Mouse (Mus musculus) gastrocnemius, postnatal 4 days (tissue): ENCODE measurements around the gene Nusap1. TPM values are rescaled to one million over a fixed set of nuclear protein-coding genes. Genes with fewer than 3 reads are reported as not detected.
"Not testable (repeated sequence)": the region's sequence is repeated elsewhere in the genome, so short reads cannot be mapped to it uniquely, and the experiment has no call there.

Source experiments
- DNase-seq, 2 experiments: peaks; one replicate each; pipeline ENCODE4 v3.0.0; 2021 to 2022; ENCODE audit warnings: low spot score in 2 of 2, mixed read lengths in 2 of 2
- long read RNA-seq, 2 experiments: library from polyadenylated mRNA; stranded (forward); transcript quantifications; one replicate each; pipeline ENCODE4 v2.0.0; 2021
- total RNA-seq, 2 experiments: library from RNA; stranded (reverse); gene quantifications; 2 replicates each; pipeline ENCODE4 v1.2.3; 2021

Gene Nusap1
- total RNA-seq: 10 to 100 TPM; 14.8 to 17.1 TPM
- long read RNA-seq, experiment 1, transcript Nusap1-202 (11 exons, 2,960 nt): major isoform, 36 of 46 reads
- long read RNA-seq, experiment 1, partial matches to known transcripts: 0 of 46 reads
- long read RNA-seq, experiment 1, other reads (novel, unspliced or antisense): 6 of 46 reads
- long read RNA-seq, experiment 2, transcript Nusap1-202 (11 exons, 2,960 nt): major isoform, 35 of 42 reads
- long read RNA-seq, experiment 2, partial matches to known transcripts: 2 of 42 reads
- long read RNA-seq, experiment 2, other reads (novel, unspliced or antisense): 2 of 42 reads

DNA sequence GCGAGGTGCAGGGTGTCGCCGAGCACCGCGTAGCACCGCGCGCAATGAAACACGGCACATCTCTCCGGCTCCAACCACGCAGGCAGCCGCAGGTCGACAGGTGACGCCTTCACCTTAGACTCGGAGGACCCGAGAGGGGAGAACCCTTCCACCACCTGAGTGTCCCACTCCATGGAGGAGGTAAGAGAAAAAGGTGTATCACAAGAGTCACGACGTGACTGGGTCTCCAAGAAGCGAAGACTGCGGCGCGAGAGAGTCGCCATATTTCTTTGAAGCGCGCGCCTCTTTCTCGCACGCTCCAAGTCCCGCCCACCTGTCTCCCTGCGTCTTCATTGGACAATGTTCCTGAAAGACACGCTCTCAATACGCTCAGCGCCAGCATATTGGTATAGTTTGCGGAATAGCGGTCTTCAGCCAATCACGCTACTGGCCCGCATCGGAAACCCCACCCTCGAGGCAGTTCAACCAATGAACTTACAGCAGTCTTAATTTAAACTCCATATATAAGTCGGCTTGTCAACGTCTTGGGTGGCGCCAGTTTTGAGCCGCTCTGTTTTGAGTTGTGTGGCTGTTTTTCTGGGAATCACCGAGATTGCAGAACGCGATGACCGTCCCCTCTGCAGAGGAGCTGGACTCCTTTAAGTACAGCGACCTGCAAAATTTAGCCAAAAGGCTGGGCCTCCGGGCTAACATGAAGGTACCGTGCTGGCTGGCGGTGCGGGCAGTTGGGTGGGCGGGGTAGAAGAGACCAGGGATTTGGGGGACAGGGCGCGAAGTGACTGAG is at the start of gene Nusap1, which contains the start of gene Oip5:
TSS of gene Nusap1 (plus strand) at position 100 of the 784 bp plus-strand sequence.
TSS of gene Oip5 (minus strand) at position 271 of the 784 bp plus-strand sequence.
- DNase-seq: peak; percentile 78 to 90

DNA sequence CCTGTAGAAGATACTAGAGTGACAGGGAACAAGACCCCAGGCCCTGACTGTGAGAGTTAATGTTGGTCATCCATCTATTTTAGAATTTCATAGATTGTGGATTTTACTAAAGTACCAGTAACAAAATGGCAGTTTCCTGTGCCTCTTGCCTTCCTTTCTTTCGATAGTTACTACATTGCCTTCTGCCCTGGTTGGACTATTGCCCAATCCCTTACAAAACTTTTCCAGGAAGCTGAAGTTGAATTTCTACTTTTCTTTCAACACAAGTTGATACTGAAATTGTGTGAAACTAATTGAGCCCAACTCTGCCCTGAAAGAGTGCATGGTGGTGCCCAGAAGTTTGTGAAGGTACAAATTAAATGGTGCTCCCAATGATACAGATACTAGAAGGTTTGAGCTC is 45.6 kb upstream of the Nusap1 start:
- DNase-seq: no peak

DNA sequence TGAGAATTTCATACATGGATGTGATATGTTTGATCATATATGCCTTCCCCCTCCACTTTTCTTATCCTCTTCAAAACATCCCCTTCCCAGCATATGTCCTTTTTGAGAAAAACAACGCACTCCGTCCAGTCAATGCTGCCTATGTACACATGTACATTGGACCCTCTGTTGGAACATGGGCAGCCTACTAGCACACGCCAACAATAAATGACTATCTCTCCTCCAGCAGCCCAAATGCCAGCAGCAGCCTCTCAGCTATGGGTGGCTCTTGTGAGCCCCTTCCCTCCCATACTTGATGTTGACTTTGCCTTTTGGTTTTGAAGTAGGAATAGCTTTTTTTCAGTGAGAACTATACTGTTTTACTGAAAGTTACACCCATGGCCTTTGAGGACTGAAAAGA is 36.5 kb upstream of the Nusap1 start:
- DNase-seq: no peak

DNA sequence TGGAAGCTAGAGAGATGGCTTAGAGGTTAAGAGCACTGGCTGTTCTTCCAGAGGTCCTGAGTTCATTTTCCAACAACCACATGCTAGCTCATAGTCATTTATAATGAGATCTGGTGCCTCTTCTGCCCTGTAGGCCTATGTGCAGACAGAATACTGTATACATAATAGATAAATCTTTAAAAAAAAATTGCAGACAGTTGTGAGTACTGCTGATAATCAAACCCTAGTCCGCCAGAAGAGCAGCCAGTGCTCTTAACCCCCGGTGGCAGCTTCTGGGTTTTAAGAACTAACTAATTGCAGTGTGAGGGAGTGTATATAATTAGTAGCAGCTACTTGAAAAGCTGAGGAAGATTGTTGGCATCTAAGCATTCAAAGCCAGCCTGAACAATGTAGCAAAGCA is 34.7 kb upstream of the Nusap1 start:
- DNase-seq: no peak

DNA sequence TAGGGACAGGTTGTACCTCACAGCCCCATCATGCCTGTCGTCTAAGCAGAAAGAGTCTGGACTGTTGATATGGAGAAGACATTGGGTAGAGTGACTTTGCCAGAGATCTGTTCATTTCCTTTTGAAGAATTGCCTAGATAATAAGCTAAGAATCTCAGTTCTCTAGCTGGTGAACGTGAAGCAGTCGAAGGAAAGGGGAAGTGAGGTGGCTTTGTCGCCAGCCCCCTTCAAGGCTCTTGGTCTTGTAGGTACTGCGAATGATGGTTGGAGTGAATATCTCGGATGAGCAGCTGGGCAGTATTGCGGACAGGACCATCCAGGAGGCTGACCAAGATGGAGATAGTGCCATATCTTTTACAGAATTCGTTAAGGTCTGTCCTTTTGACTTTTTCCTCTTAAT is 33.8 kb upstream of the Nusap1 start:
- DNase-seq: no peak

DNA sequence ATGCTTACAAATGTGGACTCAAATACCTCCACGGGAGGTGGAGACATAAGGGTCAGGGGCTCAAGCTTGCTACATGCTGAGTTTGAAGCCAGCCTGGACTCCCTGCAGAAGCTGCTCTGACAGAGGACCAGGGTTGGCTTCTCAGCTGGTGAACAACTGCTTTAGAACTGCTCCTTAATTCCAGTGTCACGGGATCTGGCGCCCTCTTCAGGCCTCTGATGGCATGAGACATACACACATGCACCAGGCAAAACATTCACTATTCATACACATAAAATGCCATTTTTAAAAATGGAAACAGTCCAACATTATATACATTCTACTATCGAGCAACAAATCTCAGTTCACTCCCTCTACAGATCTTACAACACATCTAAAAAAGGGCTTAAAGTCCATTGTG is 30.7 kb upstream of the Nusap1 start:
- DNase-seq: peak in 1 of 2 experiments; percentile 50

DNA sequence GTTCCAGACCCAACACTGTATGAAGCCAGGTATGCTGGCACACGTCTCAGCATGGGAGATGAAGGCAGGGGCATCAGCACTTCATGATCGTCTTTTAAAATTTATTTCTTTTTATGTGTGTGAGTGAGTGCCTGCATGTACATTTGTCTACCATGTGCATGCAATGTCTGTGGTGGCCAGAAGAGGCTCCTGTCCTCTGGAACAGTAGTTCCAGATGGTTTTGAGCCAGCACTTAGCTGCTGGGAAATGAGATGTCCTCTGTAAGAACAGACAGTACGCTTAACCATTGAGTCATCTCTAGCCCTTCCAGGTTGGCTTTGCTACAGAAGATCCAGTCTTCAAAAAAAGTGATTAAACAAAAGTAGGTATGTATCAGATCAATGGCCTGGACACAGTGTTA is 26.9 kb upstream of the Nusap1 start:
- DNase-seq: no peak

DNA sequence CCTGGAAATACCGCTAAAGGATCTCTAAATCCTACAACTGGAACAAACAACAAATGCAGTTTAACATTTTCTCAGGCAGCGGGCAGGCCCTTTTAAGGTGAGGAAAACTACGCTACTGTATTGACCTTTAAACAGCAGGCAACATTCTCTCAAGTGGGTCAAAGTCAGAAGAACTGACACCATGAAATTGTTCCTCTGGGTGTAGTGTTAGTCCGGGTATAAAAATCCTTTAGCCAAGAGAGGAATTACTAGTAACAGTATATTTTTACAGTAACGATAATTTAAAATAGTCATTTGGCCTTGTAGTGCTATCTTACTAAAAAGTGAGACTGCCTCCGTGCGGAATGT is 24.4 kb upstream of the Nusap1 start:
- no peak for DNase-seq

DNA sequence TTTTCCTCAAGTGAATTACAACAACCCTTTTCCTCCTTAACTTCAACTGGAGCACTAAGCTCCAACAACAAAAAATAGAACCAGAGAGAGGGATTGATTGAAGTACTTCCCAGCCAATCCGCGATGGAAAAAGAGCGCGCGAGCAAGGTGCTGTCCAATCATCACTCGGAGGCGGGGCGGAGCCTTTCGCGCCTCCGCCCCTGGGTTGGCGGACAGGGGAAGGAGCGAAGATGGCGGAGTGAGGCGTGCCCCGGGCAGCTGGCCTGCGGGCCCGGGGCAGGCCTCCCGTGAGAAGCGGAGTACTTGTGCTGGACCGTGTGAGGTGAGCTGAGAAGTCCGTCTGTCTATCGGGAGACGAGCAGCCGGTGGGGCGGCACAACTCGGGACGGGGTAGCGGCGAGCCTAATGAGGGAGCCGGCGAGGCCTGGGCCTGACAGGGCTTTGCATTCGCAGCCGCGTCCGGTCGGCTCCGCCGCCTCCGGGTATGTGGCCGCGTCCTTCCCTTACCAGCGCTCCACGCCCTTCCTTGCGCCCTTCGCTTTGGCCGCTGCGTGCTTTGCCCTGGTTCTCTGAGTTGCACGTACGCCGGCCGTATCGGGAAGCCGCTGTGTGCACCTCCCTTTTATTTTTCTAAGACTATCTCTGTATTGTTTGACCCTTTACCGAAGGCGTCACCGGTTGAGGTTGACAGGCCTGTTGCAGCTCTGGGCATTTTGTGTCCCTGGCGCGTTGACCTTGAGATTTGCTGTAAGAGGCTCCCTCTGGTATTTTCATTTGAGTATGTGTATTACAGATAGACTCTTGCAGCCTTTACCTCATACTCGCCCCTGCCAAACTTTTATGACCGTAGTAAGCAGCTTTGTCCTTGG is 23.8 kb upstream of the Nusap1 start:
- DNase-seq: peak; percentile 94 to 98

DNA sequence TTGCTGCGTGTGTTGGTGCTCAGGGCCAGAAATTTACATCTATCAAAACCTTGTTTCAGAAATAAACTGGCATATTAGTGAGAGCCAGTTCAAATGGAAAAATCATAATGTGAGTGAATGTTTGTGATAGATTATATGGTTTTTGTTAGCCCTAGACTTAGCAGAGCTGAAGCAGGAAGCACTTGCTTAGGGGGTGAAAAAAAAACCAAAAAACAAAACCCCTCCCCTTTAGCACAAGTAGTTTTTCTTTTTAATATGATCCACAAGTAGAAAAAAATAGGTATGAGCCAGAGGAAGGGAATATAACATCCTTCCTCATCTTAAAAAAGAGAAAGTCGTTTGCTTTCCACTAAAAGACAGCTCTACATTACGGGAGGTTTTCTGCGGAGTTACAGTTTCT is 22.8 kb upstream of the Nusap1 start:
- no peak for DNase-seq

DNA sequence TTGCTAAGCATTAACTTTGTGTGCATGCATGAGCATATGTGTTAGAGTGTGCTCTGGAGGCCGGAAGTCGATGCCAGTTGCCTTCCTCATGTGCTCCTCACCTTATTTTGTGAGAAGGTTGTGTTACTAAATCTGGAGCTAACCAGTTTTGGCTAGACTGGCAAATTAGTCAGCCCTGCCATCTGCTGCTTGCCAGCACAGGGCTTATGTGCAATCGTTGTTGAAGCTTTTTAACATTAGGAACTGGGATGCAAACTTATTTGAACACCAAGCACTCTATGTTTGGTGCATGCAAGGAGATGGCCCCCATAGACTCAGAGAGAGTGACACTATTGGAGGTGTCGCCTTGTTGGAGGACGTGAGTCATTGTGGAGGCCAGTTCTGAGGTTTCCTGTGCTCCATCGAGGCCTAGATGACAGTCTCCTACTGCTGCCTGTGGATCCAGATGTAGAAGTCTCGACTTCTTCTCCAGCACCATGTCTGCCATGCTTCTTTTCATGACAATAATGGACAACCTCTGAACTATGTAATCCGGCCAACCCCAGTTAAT is 21.2 kb upstream of the Nusap1 start:
- DNase-seq: no peak

DNA sequence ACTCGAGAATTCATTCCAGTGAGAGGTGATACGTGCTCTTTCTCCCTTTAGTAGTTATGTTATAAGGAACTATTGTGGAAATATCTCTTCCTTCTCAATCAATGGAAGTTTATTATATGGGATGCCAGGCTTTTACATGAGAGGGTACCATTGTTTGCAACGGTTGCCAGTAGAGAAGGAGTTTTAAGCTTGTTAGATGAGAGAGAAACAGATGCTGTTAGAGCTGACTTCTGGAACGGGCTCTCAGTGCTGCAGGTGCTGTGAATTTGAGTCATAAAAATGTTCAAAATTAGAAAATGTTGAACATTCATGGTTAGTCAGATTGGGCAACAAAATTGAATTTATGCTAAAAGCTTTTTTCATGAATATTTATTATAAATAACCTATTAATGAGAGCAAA is 17.1 kb upstream of the Nusap1 start:
- no peak for DNase-seq

DNA sequence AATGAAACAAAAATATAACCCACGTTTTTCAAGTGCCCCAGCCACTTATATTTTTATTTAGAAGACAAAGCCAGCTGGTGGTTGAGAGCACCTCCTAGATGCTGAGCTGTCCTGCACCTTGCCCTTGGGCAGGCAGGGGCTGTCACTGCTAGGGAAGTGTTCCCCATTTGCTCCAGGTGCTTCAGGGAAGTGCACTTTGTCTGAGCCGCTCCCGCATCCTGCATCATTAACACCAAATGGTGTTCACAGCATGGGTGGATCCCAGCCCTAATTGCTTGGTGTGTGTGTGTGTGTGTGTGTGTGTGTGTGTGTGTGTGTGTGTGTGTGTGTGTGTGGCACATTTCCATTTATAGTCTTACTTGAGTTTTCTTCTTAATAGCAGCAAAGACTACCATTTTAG is 16.5 kb upstream of the Nusap1 start:
- DNase-seq: not testable (repeated sequence)

DNA sequence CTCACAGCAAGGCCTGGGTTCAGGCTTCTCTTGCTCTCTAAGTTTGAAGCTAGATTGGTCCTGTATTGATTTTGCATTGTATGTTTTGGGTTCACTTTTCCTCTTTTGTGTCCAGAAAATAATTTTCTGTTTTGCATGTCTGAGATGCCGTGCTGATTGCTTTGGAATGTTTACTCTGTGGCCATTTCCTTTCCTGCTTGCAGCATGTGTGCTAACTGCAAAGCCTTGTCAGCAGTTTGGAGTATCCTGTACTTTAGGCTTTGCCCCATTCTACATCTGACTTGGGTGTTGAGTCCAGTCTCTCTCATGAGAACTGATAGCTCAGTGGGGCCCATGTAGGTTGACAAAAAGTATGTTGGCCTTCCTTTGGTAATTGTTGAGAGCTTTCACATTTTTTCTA is 15.6 kb upstream of the Nusap1 start:
- no peak for DNase-seq

DNA sequence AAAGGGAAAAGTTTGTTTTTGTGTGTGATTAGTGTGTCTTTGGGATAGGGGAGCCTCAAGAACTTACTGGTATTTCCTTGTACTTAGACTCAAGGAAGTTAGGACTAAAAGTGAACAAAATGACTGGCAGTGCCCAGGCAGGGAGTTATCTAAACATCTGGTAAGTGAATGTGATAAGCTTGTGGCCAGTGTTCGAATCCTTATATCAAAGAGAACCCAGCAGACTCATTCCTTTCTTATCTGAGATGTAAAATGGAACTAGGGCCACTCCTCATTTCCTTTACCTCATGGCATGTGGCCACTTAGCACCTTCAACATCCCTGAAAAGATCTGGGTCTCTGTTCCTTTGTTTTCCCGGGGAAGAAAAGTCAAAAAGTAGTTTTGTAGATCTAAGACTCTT is 14.2 kb upstream of the Nusap1 start:
- no peak for DNase-seq

DNA sequence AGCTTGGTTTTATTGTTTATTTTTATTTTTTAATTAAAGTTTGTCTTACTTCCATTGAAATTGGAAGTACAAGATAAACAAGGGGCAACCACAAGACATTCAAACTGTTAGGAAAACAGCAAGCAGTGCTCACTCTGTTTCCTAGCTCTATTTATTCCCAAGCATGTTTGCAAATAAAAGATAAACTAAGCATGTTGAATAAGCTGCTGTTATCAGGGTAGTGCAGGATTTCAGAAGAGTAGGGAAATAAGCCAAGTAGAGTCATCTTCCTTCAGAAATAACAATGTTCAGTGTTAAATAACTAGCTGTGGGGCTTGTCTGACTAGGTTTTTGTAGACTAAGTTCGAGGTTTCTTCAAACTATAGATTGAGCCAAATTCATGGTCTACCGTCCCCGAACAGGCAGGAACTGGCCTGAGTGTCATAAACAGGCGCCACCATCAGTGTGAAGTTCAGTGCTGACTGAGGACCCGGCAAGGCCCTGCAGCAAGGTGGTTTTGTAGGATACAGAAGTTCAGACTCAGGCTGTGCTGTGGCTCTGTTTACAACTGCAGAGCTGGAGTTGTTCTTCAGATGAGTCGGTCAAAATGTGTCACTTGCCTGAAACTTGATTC is 12.6 kb upstream of the Nusap1 start:
- DNase-seq: no peak

DNA sequence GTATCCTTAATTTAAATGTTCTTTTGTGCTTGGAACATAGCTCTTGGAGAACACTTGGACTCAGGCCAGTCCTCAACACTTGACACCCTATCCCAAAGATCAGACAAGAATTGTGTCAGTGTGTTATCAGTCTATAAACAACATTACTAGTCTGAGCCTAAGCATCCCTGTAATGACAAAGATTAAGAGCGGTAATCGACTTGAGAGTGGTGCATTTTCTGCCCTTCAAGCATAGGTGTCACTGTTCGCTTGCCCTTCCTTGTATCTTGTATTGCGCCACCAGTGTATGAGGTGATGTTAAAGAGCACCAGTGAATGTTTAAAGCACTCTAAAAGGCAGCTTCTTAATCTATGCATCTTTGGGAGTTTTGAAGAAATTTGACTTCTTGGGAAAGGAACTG is 11.1 kb upstream of the Nusap1 start:
- no peak for DNase-seq

DNA sequence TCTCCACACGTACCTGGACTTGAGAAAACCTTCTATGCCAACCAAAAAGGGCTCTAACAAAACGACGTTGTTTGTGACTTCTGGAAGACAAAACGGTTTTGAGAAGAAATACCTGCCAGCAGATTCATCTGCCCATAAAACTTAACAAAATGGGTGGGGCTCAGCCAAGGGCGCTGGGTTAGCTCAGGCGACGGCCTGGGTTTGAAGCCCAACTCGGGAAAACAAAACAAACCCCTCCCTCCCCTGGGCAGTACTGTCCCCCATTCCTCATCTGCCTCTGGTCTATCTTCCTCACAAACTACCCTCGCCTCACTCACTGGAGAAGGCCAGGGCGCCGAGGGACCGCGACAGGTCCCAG is 278 bp upstream of the Nusap1 start:
- no peak for DNase-seq

DNA sequence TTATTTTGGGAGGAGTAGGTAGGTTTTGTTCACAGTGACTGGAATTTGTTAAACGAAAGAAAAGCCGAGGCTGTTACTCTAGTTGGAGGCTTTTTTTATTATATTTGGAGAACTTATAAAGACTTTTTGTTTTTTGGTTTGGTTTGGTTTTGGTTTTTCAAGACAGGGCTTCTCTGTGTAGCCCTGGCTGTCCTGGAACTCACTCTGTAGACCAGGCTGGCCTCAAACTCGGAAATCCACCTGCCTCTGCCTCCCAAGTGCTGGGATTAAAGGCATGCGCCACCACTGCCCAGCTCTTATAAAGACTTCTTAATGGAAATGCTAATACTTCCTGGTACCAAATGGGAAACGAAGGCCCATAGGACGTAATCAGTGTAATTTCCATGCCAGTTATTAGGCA is 904 bp downstream of the Nusap1 start:
- not testable (repeated sequence) for DNase-seq

DNA sequence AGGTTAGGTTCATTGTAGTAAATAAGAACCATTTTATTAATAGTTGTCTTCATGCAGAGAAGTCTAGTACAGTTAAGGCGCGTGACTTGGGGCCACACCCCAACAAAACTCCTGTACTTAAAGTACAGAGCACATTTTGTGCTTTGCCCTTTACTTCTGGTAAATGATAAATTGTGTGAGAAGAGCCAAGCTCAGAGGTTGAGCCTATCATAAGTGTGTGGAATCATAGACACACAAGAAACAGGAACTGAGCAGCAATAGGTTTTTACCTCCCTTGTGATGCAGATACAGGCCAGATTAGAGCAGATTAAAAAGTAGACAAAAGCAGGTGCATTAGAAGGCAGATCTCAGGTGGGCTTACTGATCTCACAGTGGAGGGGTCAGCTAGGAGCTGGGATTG is 3.2 kb downstream of the Nusap1 start:
- DNase-seq: no peak

DNA sequence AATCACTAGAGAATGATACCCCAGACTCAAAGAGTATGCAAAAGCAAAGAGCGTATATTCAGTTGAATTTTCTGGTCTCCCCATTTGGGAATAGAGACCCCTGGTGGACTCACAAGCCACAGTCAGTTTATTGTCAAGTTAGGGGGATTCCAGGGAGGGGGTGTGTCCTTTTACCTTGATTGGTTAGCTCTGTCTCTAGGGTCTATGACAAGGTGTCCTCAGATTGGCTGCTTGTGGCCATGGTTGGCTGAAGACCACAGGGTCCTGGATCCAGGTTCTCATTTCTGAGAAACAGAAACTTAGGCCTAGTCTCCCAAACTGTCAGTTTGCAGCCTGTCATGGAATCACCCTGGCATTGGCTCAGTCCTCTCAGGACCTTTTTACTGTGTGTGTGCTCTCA is 18.7 kb downstream of the Nusap1 start:
- no peak for DNase-seq
